Mouse (Mus musculus): ENCODE data around the gene Slc7a11.

Gene Slc7a11

GRCm38 (mm10) chr3:50121001-50121400 lies 322.4 kb downstream of the Slc7a11 start:
- DNase-seq = no peak

DNA sequence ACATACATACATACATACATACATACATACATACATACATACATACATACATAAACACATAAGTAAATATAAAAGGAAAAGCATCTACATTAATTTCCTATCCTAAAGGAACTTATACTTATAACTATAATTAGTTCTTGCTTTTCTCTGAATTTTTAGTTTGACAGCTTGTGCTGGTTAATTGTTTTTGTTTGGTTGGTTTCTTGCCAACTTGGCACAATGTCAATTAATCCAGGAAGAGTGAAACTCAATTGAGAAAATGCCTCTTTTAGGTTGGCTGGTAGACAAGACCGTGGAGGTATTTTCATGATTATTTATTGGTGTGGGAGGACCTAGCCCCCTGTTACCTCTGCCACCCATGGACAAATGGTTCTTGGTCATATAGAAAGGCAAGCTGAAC lies 327.1 kb downstream of the Slc7a11 start:
- no peak for DNase-seq

DNA sequence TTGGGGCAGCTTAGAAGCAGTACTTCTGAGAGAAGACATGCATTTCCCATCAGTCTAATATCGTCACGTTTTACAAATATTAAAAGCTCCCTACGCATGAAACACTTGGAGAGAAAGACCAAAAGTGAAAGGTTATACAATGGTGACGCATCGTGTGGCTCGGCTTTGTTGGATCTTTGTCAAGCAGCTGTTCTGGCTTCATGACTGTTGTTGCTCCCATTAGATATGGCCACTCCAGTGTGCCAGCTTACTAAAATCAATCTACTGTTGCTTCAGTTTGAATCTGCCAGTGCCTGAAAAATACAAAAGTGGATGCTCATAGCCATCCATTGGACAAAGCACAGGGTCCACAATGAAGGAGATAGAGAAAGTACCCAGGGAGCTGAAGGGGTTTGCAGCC lies 337.9 kb downstream of the Slc7a11 start:
- DNase-seq = no peak

GRCm38 (mm10) chr3:50094404-50095092 lies 348.9 kb downstream of the Slc7a11 start:
- no peak for DNase-seq

DNA sequence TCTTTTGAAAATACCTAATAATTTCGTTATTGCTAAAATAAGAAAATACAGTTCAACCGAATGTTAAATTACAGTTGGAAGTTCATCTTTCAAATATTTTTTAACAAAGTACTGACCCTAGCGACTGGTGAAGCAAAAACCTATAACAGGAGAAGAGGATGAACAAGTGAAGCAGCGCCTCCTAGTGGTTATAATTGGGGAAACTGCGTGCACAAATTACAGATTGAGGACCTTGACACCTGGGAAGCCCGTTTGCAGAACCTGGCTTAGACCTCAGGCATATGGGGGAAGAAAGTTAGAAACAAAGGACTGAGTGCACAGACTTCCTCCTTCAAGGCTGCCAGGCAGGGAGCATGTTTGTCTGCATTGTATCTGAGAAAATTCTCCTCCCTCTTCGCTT lies 366.4 kb downstream of the Slc7a11 start:
- no peak for DNase-seq

GRCm38 (mm10) chr3:50063396-50063795 lies 380.0 kb downstream of the Slc7a11 start:
- DNase-seq = no peak

DNA sequence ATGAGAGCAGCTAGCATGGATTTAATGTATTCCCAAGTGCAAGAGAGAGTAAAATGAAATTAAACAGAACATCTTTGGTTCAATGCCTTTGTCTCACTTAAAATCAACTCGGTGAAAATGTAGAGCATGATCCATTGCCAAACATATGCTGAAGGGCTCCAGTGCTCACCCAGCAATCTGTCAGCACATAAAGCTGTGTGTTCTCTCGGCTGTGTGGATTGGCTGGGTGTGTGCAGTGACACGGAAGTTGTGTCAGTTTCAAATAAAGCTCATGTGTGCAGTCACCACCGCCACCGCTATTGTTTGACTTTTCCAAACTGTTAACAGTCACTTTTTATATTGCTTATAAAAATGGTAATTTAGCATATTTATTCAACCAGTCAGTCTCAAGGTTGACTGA lies 398.7 kb downstream of the Slc7a11 start:
- DNase-seq = no peak

DNA sequence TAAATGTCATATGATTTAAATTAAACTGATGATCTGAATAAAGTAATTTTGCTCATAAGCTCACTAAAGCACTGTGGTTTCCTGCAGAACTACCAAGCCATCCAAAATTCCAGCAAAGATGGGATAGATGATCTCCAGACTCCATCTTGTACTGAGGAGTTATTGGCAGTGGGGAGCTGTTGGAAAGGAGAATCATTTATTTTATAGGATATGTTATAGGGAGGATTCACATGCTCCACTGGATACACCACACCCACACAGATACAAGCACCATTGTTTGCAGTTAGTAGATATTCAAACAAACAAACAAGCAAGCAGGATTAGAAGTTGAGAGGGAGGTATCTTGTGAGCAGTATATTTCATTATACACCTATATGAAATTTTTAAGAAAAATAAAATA lies 399.3 kb downstream of the Slc7a11 start:
- no peak for DNase-seq

- no peak for DNase-seq
Observed at GRCm38 (mm10) chr3:50041141-50041540, 402.3 kb downstream of the Slc7a11 start.

- DNase-seq = no peak
Observed at GRCm38 (mm10) chr3:50035875-50036528, 407.4 kb downstream of the Slc7a11 start.

- no peak for DNase-seq
Observed at GRCm38 (mm10) chr3:50033325-50033724, 410.1 kb downstream of the Slc7a11 start.

DNA sequence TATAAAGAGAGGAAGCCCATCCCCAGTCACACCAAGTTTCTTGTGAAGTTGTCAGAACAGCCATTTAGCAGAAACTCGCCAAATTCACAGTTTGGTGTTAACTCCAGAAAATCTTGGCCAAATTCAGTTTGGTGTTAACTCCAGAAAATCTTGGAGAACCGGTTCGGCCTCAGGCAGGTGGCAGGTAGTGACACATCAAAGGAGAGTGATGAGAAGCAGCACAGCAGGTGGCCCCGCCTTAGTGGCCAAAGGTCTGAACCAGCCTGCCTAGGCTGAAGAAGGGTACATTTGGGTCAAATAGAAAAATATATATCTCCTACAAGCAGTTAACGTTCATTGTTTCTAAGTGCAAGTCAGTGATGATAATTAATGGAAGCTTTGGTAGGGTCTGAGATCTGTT lies 417.4 kb downstream of the Slc7a11 start:
- DNase-seq = no peak

DNA sequence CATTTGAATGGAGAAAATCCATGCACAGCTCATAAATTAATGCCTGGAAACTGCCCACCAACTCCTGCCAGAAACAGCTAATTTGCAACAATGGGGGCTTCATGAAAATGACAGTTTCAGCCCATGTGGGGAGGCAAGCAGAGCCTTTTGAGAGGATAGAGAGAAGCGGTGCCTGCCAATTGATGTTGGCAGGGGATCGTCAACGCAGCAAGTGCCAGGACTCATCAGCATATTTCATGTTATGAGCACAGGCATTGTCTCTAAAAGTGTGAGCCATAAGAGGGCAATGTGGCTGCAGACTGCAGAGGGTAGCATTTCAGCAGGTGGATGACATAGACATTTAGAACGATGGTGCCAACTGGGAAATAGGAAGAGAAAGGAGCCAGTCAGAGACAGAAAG lies 429.0 kb downstream of the Slc7a11 start:
- peak; percentile 6 for DNase-seq

GRCm38 (mm10) chr3:50012012-50012411 lies 431.4 kb downstream of the Slc7a11 start:
- DNase-seq = no peak

DNA sequence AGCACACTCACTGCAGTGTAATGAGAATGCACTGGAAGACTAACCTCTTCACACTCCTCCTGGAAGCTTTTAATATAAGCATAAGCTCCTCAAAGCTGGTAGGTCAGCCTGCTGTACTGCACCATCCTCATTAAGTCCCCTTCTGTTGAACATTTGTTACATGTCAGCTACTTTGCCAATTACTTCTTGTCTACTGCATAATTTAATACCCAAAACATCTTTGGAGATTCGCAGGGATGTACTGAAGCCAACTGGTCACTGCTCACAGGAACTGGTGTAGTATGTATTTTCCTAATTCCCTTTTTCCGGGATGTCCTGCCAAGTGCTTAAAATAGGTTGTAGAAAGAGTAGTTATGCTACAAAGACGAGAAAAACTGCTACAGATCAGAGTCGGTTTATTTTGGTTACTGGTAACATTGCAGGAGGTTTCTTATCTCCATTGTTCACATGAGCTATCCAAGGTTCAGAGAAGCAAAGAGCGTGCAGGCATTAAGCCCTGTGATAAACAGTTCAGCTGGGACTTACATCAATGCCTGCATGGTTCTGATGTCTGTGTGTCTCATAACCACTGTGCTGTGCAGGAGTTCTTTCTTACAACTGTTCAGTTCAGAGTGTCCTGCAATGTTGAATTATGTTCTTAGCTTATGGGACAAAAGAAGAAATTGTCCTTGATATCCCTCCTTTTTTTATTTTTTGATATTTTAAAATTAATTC lies 439.3 kb downstream of the Slc7a11 start:
- DNase-seq = no peak

GRCm38 (mm10) chr3:50002067-50002466 lies 441.3 kb downstream of the Slc7a11 start:
- no peak for DNase-seq

DNA sequence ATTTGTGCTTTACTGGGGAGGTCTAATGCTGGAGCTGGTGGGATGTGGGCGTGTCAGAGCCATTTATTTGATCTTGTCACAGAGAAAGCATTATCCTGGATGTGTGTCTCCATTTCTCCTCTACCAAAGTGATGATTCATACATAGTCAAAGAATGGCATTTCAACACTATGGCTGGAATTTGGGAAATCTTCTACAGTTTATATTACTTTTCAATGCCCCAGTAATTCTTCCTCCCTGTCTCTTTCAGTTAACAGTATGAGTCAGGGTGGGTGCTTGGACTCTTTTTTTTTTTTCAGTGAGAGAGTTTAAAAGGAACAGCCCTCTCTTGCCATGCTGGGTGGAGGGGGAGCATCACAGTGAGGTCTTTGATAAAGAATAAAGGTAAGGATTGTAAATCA lies 441.8 kb downstream of the Slc7a11 start:
- no peak for DNase-seq

- no peak for DNase-seq
Observed at GRCm38 (mm10) chr3:49992891-49993290, 450.5 kb downstream of the Slc7a11 start.

- no peak for DNase-seq
Observed at GRCm38 (mm10) chr3:49987236-49987635, 456.2 kb downstream of the Slc7a11 start.

- no peak for DNase-seq
Observed at GRCm38 (mm10) chr3:49984795-49985194, 458.6 kb downstream of the Slc7a11 start.

GRCm38 (mm10) chr3:49983429-49984268 lies 459.8 kb downstream of the Slc7a11 start:
- no peak for DNase-seq

DNA sequence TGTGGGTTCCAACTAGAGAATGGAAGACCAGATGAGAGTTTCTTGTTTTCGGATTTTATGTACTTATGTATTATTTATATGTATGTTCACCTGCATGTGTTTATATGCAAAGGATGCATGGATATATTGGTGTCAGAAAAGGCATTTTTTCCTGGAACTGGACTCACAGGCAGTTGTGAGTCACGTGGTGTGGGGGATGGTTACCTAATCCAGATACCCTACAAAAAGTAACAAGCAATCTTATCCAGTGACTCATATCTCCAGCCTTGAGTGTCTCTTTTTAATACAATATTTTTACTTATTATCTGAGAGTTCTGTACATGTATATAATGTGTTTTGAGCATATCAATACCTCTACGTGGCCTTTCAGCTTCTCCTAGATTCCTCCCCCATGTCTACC lies 469.4 kb downstream of the Slc7a11 start:
- DNase-seq = no peak

- DNase-seq = no peak
Observed at GRCm38 (mm10) chr3:49965569-49965968, 477.8 kb downstream of the Slc7a11 start.
